Mouse (Mus musculus) kidney, embryonic 16.5 days (tissue): ENCODE data around the gene Acer2. TPM values are rescaled to one million over a fixed set of nuclear protein-coding genes. Genes with fewer than 3 reads are reported as not detected.

Experiments used
- polyA plus RNA-seq: library from polyadenylated mRNA; unstranded; fragments of >200 nt; fragmentation: Nextera tagmentation; extraction: Ambion mirVana; gene quantifications from 2 replicates; pipeline ENCODE4 v1.2.1, GENCODE M21; 2015

The Acer2 gene
- polyA plus RNA-seq, 1 experiment from 2014 or later = 42.3 TPM

Other genes with a start within 250 kb of the Acer2 start
- gene Plin2, start 204.3 kb upstream of the Acer2 start, polyA plus RNA-seq = 68.9 and 77.0 TPM in 2 replicates
- 6.5 and 7.6 TPM in 2 replicates for gene Dennd4c, start 125.8 kb upstream of the Acer2 start, polyA plus RNA-seq
- gene Rps6, start 17.0 kb upstream of the Acer2 start, polyA plus RNA-seq = 606 and 725 TPM in 2 replicates